Mouse (Mus musculus): Measurements from ENCODE around the gene Cyth1.

DNA sequence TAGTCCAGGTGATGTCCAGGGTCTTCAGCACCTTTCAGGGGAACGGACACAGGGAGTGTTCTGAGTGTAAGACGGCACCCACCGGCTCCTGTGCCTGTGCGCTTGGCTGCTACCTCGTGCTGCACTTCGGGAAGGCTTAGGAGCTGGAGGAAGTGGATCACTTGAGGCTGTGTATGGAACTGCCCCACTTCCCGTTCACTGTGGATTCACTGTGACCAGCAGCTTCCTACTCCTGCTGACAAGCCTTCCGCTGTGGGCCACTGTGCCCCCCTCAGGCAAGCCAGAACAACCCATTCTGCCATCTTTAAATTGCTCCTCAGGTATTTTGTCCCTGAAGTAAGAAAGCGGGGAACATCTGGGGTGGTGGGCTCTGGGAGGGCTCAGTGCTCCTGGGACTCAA is 153.4 kb downstream of the Cyth1 start:
- TF ChIP-seq POLR2A (IDR thresholded peaks at IDR 0.05; ENCODE audit: insufficient read depth, low read depth, low read length) (no peak), EP300 (IDR thresholded peaks at IDR 0.05; ENCODE audit: insufficient read depth, low read depth, low read length) (no peak)
